Mouse (Mus musculus): Measurements from ENCODE around the gene Ugt2b37.
"Not testable (repeated sequence)": the region's sequence is repeated elsewhere in the genome, so short reads cannot be mapped to it uniquely, and the experiment has no call there.

The Ugt2b37 gene

GRCm38 (mm10) chr5:87254676-87255075 lies at the start of gene Ugt2b37:
Ugt2b37 (minus strand) TSS chr5:87254804.
- not testable (repeated sequence) for DNase-seq

GRCm38 (mm10) chr5:87286180-87286579 lies 31.6 kb upstream of the Ugt2b37 start:
- DNase-seq = not testable (repeated sequence)

- DNase-seq = not testable (repeated sequence)
These were observed 21.4 kb upstream of the Ugt2b37 start for GRCm38 (mm10) chr5:87275986-87276385.

GRCm38 (mm10) chr5:87275581-87275980 lies 21.0 kb upstream of the Ugt2b37 start:
- no peak for DNase-seq

GRCm38 (mm10) chr5:87255831-87256230 lies 1.2 kb upstream of the Ugt2b37 start:
- DNase-seq = no peak

- DNase-seq = not testable (repeated sequence)
These were observed 12.5 kb downstream of the Ugt2b37 start for GRCm38 (mm10) chr5:87242140-87242539.

GRCm38 (mm10) chr5:87196430-87196829 lies 58.2 kb downstream of the Ugt2b37 start:
- not testable (repeated sequence) for DNase-seq

Data from lung, postnatal 14 days (tissue).